Mouse (Mus musculus) megakaryocyte, embryonic 14.5 days (primary cell): ENCODE measurements around the gene Far1. TPM values are rescaled to one million over a fixed set of nuclear protein-coding genes. Genes with fewer than 3 reads are reported as not detected.
A peak's percentile ranks its signal among the peaks of the same experiment; 100 is the strongest.

Source experiments
- H3K27me3 ChIP-seq: replicated peaks from 2 replicates; pipeline ENCODE3; 2012; ENCODE audit warnings: inconsistent platforms
- H3K36me3 ChIP-seq: replicated peaks from 2 replicates; pipeline ENCODE3; 2012; ENCODE audit warnings: low read length, inconsistent platforms, mixed read lengths
- H3K4me1 ChIP-seq: 2 replicates; pipeline ENCODE4 v1.6.1; 2012; ENCODE audit warnings: inconsistent platforms
- H3K4me3 ChIP-seq: replicated peaks from 2 replicates; pipeline ENCODE3; 2012; ENCODE audit warnings: moderate library complexity, mild to moderate bottlenecking, inconsistent platforms
- H3K9me3 ChIP-seq: 2 replicates; pipeline ENCODE4 v1.6.1; 2012; ENCODE audit warnings: inconsistent platforms
- FLI1 ChIP-seq: IDR thresholded peaks from 2 replicates; pipeline ENCODE4 v1.6.1; 2012; ENCODE audit warnings: low read length, inconsistent platforms, mixed read lengths
- GATA1 ChIP-seq: IDR thresholded peaks from 3 replicates; pipeline ENCODE4 v1.6.1; 2012; ENCODE audit warnings: mixed read lengths, low read length, inconsistent platforms, borderline replicate concordance
- polyA plus RNA-seq: library from polyadenylated mRNA; stranded (reverse); fragments of >175 nt; gene quantifications from 2 replicates; pipeline ENCODE4 v1.2.3, GENCODE M21; 2012; ENCODE audit warnings: low replicate concordance; ENCODE audit not compliant: insufficient read depth

The Far1 gene
- polyA plus RNA-seq = 0.41 and 2.2 TPM in 2 replicates

DNA sequence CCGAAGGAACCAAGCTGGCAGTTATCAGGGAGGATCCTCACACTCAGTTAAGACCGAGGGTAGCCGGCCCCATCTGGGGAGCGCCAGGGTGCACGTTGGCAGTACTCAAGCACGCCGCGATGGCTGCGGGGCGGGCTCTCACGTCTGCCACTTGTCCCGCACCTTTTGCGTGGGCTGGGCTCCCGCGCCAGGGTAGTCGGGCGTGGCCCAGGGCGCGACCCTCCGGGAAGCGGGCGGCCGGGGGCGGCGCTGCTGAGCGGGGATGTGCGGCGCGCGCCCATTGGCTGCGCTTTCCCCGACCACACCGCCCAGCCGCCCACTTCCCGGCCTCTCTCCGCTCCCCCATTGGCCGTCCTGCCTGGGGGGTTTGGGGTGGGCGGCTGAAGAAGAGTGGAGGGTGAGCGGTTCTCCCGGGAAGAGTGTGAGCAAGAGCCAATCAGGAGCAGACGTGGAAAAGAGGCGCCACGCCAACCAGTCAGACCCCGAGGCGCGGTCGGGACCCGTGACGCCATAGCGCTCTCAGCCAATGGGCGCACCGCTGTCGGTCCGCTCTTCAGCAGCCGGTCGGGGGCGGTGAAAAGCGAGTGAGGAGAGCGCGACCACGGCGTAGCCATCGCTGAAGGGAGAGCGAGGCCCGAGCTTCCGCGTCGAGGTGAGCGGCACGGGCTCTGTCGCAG, at the start of gene Far1:
TSS of gene Far1 (plus strand) at position 549 of the 677 bp plus-strand sequence.
- no peak for TF ChIP-seq FLI1
- no peak for TF ChIP-seq GATA1
- H3K4me3 ChIP-seq = peak within 1 kb of the TSS; percentile 99
- peaks cover 50% of the 10 kb centered on the region for H3K4me1 ChIP-seq
- no peaks in the 10 kb centered on the region for H3K36me3 ChIP-seq
- H3K27me3 ChIP-seq = peaks cover 2% of the 10 kb centered on the region
- no peaks in the 10 kb centered on the region for H3K9me3 ChIP-seq

DNA sequence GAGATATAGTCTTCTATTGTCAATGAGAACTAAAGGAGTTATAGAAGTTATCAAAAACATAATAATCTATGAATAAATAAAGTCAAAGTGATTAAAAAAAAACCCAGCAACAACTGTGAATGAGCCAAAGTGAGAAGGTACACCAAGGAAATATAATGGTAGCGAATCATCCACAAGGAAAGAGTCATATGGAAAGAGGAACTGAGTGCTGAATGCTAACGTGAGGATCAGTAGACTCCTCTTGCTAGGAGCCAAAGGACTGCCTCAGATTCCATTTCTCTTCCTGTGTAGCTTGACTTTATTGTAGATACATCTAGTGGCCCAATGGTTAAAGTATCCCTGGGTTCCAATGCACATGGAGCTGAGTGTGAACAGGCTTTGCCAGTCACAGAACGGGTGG, 45.3 kb upstream of the Far1 start:
- Histone ChIP-seq H3K36me3 (no peaks in the 10 kb centered on the region), H3K27me3 (no peaks in the 10 kb centered on the region), H3K4me3 (no peak overlapping the region), H3K9me3 (no peaks in the 10 kb centered on the region), H3K4me1 (no peaks in the 10 kb centered on the region)
- TF ChIP-seq FLI1 (no peak), GATA1 (no peak)

DNA sequence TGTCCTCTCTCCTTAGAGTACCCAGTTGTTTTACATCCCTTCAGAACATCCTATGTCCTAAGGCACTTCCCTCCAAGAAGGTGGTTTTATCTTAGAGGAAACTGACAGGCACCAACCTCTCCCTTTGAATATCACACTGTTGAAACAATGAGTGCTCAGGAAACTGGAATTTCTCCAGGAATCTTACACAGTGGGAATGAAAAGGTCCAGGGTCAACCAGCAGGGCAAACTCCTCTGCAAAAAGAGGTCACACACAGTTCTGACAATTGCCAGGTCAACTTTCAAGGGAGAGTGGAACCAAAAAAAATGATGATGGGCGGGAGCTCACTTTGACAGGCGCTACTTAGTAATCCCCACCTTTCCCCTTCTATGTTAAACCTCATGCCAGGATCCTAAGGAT, 43.0 kb upstream of the Far1 start:
- Histone ChIP-seq H3K4me1 (no peaks in the 10 kb centered on the region), H3K27me3 (no peaks in the 10 kb centered on the region), H3K36me3 (no peaks in the 10 kb centered on the region), H3K4me3 (no peak overlapping the region), H3K9me3 (no peaks in the 10 kb centered on the region)
- TF ChIP-seq FLI1 (no peak), GATA1 (no peak)

DNA sequence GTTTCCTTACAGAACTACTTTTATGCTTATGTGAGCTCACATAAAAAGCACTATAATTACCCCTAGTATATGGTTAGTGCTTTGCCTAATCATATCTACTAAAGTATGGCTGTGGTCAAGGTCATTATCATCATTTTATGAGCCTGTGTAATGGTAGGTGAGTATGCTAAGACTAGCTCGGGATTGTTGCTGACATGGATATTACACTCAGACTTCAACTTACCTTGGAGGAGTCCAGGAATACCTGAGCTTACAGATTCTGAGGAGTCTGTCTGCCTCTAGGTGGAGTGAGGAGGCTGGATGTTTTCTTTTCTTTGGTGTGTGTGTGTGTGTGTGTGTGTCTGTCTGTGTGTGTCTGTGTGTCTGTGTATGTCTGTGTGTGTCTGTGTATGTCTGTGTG, 42.0 kb upstream of the Far1 start:
- no peaks in the 10 kb centered on the region for H3K4me1 ChIP-seq
- H3K9me3 ChIP-seq = no peaks in the 10 kb centered on the region
- H3K27me3 ChIP-seq = no peaks in the 10 kb centered on the region
- no peaks in the 10 kb centered on the region for H3K36me3 ChIP-seq
- no peak for TF ChIP-seq FLI1
- TF ChIP-seq GATA1 = no peak
- no peak overlapping the region for H3K4me3 ChIP-seq

DNA sequence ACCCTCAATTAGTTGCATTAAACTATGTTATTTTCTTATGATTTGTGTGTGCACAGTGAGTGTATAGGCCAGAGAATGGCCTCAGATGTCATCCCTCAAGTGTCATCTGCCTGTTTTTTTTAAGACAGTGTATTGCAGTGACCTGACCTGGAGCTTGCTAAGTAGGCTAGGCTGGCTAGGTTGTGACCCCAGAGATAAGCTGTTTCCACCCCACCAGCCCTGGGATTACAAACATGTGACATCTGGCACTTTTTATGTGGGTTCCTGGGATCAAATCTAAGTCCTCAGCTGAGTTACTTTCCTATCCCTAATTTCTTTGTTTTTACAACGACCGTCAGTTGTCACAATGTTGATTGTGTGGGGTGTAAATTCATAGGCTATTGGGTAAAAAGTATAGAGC, 17.8 kb upstream of the Far1 start:
- H3K4me1 ChIP-seq = no peaks in the 10 kb centered on the region
- TF ChIP-seq GATA1 (no peak), FLI1 (no peak)
- H3K9me3 ChIP-seq = no peaks in the 10 kb centered on the region
- H3K36me3 ChIP-seq = no peaks in the 10 kb centered on the region
- peaks cover 2% of the 10 kb centered on the region for H3K27me3 ChIP-seq
- H3K4me3 ChIP-seq = no peak overlapping the region

DNA sequence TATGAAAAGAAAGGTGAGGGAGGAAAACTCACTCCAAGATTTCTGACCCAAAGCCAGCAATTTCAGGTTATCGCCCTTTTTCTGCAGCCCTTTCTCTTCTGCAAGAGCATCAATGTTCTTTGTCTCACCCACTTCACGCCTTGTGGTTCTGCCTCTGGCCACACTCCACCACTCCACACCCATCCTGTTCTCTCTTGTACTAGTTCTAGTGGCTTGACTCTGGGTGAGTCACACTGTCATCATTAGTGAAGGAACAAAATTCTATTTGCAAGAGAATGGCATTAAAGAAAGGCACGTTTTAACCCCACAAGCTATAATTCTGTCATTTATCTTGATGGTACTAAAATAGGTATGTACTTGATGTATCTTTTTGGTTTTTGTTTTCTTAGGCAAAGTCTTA, 15.2 kb upstream of the Far1 start:
- no peak for TF ChIP-seq FLI1
- TF ChIP-seq GATA1 = no peak
- H3K4me1 ChIP-seq = no peaks in the 10 kb centered on the region

DNA sequence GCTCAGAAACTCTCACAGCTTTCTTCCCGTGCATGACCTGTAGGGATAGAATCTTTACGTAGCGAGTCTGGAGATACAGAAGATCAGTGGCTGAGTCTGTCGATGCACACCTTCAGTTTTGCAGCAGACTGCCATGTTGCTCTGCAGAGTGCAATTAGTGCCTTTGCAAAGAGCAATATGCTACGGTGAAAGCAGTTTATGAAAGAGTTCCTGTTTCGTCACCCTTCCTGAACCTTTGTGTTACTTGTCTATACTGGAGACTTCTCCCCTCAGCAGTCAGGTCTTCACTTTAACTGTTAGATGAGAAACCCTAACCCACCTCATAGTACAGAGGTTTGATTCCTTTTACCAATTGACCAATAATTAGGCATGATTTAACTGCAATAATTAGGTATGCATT, 13.8 kb upstream of the Far1 start:
- Histone ChIP-seq H3K36me3 (no peaks in the 10 kb centered on the region), H3K4me1 (no peaks in the 10 kb centered on the region), H3K27me3 (peaks cover 2% of the 10 kb centered on the region), H3K4me3 (no peak overlapping the region), H3K9me3 (no peaks in the 10 kb centered on the region)
- TF ChIP-seq FLI1 (no peak), GATA1 (no peak)

More for the DNA sequence above, 15.2 kb upstream of the Far1 start:
- Histone ChIP-seq H3K4me3 (no peak overlapping the region), H3K36me3 (no peaks in the 10 kb centered on the region), H3K27me3 (peaks cover 2% of the 10 kb centered on the region), H3K9me3 (no peaks in the 10 kb centered on the region)

- no peaks in the 10 kb centered on the region for H3K9me3 ChIP-seq
- H3K4me3 ChIP-seq = no peak overlapping the region
- peaks cover 7% of the 10 kb centered on the region for H3K27me3 ChIP-seq
- H3K36me3 ChIP-seq = no peaks in the 10 kb centered on the region
- no peak for TF ChIP-seq GATA1
- TF ChIP-seq FLI1 = no peak
- 0 out of 2 replicates have a peak, but pooled peaks cover 3% of the 10 kb centered on the region for H3K4me1 ChIP-seq
These were observed 11.2 kb upstream of the Far1 start for GRCm38 (mm10) chr7:113502453-113502852.

DNA sequence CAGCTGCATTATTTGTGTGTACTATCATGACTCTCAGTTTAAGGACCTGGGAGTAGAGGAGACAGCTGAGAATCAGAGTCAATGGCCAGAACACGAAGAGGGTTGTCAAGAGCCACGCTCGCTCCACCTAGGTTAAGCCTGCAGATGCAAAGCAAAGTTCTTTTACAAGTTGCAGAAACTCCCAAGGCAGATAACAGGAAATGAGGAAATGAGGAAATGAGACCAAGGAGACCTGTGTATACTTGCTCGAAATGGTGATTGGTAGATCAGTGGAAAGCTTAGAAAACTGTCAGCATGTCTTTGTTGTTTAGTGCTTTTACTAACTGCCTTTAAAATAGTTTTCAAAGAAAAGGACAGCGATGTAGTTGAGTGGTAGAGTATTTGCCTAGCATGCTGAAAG, 8.6 kb upstream of the Far1 start:
- no peaks in the 10 kb centered on the region for H3K9me3 ChIP-seq
- no peak for TF ChIP-seq FLI1
- no peak for TF ChIP-seq GATA1
- peaks cover 10% of the 10 kb centered on the region for H3K27me3 ChIP-seq
- no peaks in the 10 kb centered on the region for H3K36me3 ChIP-seq
- no peak overlapping the region for H3K4me3 ChIP-seq
- 0 out of 2 replicates have a peak, but pooled peaks cover 3% of the 10 kb centered on the region for H3K4me1 ChIP-seq

- TF ChIP-seq FLI1 = no peak
- TF ChIP-seq GATA1 = no peak
- H3K27me3 ChIP-seq = peaks cover 10% of the 10 kb centered on the region
- H3K4me1 ChIP-seq = 0 out of 2 replicates have a peak, but pooled peaks cover 3% of the 10 kb centered on the region
- H3K9me3 ChIP-seq = no peaks in the 10 kb centered on the region
- H3K4me3 ChIP-seq = no peak overlapping the region
- no peaks in the 10 kb centered on the region for H3K36me3 ChIP-seq
These were observed 8.1 kb upstream of the Far1 start for GRCm38 (mm10) chr7:113505516-113506045.

GRCm38 (mm10) chr7:113507846-113508245, 5.8 kb upstream of the Far1 start:
- Histone ChIP-seq H3K9me3 (no peaks in the 10 kb centered on the region), H3K27me3 (peaks cover 10% of the 10 kb centered on the region), H3K36me3 (no peaks in the 10 kb centered on the region), H3K4me3 (no peak overlapping the region), H3K4me1 (peaks cover 8% of the 10 kb centered on the region)
- TF ChIP-seq FLI1 = no peak
- TF ChIP-seq GATA1 = no peak
